Mouse (Mus musculus) liver, embryonic 16.5 days (tissue): ENCODE measurements around the gene Klf7. TPM values are rescaled to one million over a fixed set of nuclear protein-coding genes. Genes with fewer than 3 reads are reported as not detected.

Experiments
- ATAC-seq: fragments of 200-750 bp; cut with Nextera tagmentation; 2 replicates; pipeline ENCODE4 v1.8.0; 2017; ENCODE audit warnings: low read depth, mild to moderate bottlenecking, moderate number of reproducible peaks, moderate library complexity
- H3K27ac ChIP-seq: fragments of 300-500 bp; sonication (generic); 2 replicates; pipeline ENCODE4 v1.5.1; 2014; ENCODE audit warnings: mild to moderate bottlenecking, low read length
- H3K27me3 ChIP-seq: fragments of 300-500 bp; sonication (generic); 2 replicates; pipeline ENCODE4 v1.6.1; 2014; ENCODE audit warnings: low read depth, low read length, mixed read lengths; ENCODE audit not compliant: control insufficient read depth, insufficient read depth
- H3K36me3 ChIP-seq: fragments of 300-500 bp; sonication (generic); 2 replicates; pipeline ENCODE4 v1.6.1; 2014; ENCODE audit warnings: mild to moderate bottlenecking; ENCODE audit not compliant: control insufficient read depth, insufficient read depth
- H3K4me1 ChIP-seq: fragments of 300-500 bp; sonication (generic); 2 replicates; pipeline ENCODE4 v1.6.1; 2014; ENCODE audit warnings: low read depth, low read length, mixed read lengths; ENCODE audit not compliant: control insufficient read depth
- H3K4me2 ChIP-seq: fragments of 300-500 bp; sonication (generic); 2 replicates; pipeline ENCODE4 v1.6.1; 2014; ENCODE audit warnings: low read depth, low read length, mixed read lengths
- H3K4me3 ChIP-seq: fragments of 300-500 bp; sonication (generic); 2 replicates; pipeline ENCODE4 v1.5.1; 2014; ENCODE audit warnings: low read depth, mild to moderate bottlenecking, low read length
- H3K9ac ChIP-seq: fragments of 300-500 bp; sonication (generic); 2 replicates; pipeline ENCODE4 v1.6.1; 2014; ENCODE audit warnings: low read depth, low read length
- H3K9me3 ChIP-seq: fragments of 300-500 bp; sonication (generic); replicated peaks from 2 replicates; pipeline ENCODE4 v1.6.1; 2016; ENCODE audit warnings: low read length; ENCODE audit not compliant: control insufficient read depth
- WGBS: fragments of 180-500 bp; shearing (Covaris S2); extraction: QIAGEN DNeasy Blood & Tissue Kit; methylation state at CpG from one replicate; pipeline ENCODE4 v1.1.7; 2014; ENCODE audit not compliant: insufficient replicate concordance; 5-methylcytosine and 5-hydroxymethylcytosine counted together
- polyA plus RNA-seq: library from polyadenylated mRNA; unstranded; fragments of >200 nt; fragmentation: Nextera tagmentation; extraction: Ambion mirVana; gene quantifications from 2 replicates; pipeline ENCODE4 v1.2.1, GENCODE M21; 2015

Klf7 gene
- polyA plus RNA-seq, 1 experiment from 2014 or later: 7.8 TPM

DNA sequence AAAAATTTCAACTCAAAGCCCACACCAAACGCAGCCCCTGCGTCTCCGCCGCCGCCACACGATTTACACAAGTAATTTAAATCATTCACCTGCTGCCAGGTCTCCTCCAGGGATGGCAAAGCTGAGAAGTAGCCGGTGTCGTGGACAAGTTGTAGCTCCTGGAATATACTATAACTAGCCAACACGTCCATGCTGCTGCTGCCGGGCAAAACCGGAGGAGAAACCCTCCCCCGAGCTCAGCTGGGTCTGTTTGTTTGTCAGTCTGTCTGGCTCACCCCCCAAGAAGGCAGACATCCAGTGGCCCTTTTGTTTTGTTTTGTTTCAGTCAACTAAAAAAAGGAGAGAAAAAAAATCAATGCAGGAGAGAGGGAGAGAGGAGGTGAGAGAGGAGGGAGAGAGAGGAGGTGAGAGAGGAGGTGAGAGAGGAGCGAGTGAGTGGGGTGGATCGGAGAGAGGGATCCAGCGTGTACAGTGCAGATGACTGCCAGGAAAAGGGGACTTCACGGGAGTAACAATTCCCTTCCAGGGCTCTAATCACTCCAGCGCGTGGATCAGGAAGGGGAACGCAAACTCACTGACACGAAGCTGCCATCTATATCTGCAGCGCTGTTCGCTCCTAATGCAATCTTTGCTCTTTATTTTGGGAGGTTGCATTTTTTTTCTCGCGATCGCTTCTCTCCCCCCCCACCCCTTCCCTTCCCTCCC lies 1.1 kb downstream of the Klf7 start:
- Histone ChIP-seq H3K27me3 (peaks cover 8% of the 10 kb centered on the region), H3K36me3 (no peaks in the 10 kb centered on the region), H3K4me3 (peak overlapping the region; percentile 73), H3K4me2 (peak overlapping the region; percentile 75), H3K9me3 (no peaks in the 10 kb centered on the region), H3K9ac (peak overlapping the region; percentile 43), H3K4me1 (peaks cover 21% of the 10 kb centered on the region), H3K27ac (peak overlapping the region; percentile 76)
- peak; percentile 7 for ATAC-seq
- under 1% methylated on average over 25 of the region's 25 CpGs for WGBS

DNA sequence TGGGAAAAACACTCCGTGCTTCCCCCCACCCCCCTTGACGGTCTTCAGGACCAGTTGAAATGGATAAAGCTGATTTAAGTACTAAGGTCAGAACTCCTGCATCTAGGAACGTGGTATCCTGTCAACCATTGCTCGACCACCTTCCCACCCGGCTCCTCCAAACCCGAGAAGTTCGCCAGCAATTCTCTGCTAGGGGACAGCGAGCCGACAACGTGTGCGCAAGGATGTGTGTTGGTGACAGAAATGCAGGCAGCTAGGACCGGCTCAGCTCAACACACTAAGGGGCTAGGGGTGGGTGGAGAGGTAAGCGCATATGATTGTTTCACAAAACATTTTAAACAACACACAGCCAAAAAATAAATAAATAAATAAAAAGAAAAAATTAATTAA lies 1.7 kb downstream of the Klf7 start:
- Histone ChIP-seq H3K4me3 (peak overlapping the region; percentile 73), H3K4me1 (peaks cover 21% of the 10 kb centered on the region), H3K27ac (peak overlapping the region; percentile 76), H3K9ac (peak overlapping the region; percentile 43), H3K27me3 (peaks cover 8% of the 10 kb centered on the region), H3K36me3 (no peaks in the 10 kb centered on the region), H3K9me3 (no peaks in the 10 kb centered on the region), H3K4me2 (peak overlapping the region; percentile 75)
- WGBS: under 1% methylated on average over 13 of the region's 13 CpGs
- no peak for ATAC-seq

DNA sequence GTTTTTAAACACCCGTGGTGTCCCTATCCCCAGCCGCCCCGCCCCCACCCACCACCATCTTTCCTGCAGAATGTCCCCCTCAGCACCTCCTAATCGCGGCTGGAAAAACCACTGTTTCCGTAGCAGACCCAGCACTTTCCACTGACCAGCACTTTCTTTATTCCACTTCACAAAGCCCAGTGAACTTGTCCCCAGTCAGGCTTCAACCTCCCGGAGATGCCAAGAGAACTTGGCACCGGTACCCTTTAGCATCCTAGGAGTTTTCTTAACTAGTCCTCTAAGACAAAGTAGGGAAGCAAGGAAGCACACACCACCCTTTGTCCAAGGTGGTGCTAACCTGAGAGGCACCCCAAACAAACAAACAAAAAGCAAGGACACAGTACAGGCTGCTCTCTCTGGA lies 2.2 kb downstream of the Klf7 start:
- Histone ChIP-seq H3K4me2 (peak overlapping the region; percentile 75), H3K4me1 (peaks cover 21% of the 10 kb centered on the region), H3K27me3 (peaks cover 8% of the 10 kb centered on the region), H3K9ac (peak overlapping the region; percentile 43; the same call in 1 of the 2 replicates), H3K9me3 (no peaks in the 10 kb centered on the region), H3K4me3 (peak overlapping the region; percentile 73), H3K36me3 (no peaks in the 10 kb centered on the region), H3K27ac (peak overlapping the region; percentile 76; the same call in 1 of the 2 replicates)
- no peak for ATAC-seq
- WGBS: 4% methylated on average over 8 of the region's 8 CpGs

DNA sequence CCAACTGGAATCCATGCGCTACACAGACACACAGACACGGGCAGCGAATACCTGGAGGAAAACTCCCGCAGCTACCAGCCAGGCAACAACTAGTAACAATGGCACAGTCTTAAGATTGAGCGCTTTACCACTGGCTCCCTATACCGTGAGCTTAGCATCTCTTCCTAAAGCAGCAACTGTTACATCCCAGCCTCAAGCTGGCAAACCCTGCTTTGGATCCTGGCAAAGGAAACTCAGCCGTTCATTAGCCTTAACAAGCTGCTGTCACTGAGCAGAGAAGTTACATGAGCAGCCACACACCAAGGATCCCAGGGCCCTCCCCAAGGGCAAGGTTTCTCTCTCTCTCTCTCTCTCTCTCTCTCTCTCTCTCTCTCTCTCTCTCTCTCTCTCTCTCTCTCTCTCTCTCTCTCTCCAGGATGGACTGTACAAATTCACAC lies 2.7 kb downstream of the Klf7 start:
- no peak for ATAC-seq
- 28% methylated on average over 7 of the region's 7 CpGs for WGBS

DNA sequence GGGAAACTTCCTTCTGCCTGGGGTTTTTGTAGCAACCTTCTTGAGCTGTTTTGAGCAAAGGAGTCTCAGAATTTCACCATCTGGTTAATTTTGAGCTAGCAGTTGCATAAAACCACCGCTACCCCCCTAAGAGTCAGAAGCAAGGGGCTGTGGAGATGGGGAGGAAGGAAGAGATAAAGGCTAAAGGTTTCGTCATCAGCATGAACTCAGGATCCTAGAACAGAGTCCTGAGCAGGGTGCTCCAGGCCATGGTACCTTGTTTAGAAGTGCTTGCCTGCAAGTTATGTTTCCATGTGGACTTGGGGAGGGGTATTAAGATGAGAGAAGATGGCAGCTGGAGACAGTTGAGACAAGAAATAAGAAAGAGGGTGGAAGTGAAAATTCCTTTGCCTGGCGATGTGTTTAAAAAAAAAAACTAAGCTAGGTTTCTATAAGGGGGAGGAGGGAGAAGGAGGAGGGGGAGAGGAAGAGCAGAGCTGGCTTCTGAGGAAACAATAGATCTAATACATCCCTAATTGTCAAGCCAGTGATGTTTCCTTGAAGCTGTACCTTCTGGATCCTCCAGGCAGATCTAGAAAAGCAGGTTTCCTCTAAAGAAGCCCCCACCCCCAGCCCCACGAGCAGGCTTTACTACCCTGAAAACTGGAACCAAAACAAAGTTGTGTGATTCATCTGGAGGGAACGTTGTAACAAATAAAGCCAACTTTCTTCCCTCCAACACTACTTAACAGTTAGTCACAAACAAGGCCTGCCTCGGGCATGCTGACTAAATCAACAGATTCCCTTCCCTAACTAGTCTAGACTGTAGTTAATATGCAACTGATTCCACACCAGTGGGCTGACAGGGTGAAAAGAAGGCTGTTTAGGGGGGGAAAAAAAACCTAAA lies 3.6 kb downstream of the Klf7 start:
- H3K9me3 ChIP-seq: no peaks in the 10 kb centered on the region
- ATAC-seq: no peak
- H3K4me1 ChIP-seq: peaks cover 21% of the 10 kb centered on the region
- 12% methylated on average over 6 of the region's 6 CpGs for WGBS
- H3K27me3 ChIP-seq: peaks cover 8% of the 10 kb centered on the region
- H3K36me3 ChIP-seq: no peaks in the 10 kb centered on the region
- H3K4me2 ChIP-seq: peak overlapping the region; percentile 75
- no peak overlapping the region for H3K9ac ChIP-seq
- peak overlapping the region; percentile 79 for H3K27ac ChIP-seq
- peak overlapping the region; percentile 73 for H3K4me3 ChIP-seq

More for the DNA sequence above, 2.7 kb downstream of the Klf7 start:
- Histone ChIP-seq H3K4me2 (peak overlapping the region; percentile 75), H3K27ac (peak overlapping the region; percentile 79), H3K27me3 (peaks cover 8% of the 10 kb centered on the region), H3K4me3 (peak overlapping the region; percentile 73), H3K36me3 (no peaks in the 10 kb centered on the region), H3K9ac (peak overlapping the region; percentile 53), H3K4me1 (peaks cover 21% of the 10 kb centered on the region), H3K9me3 (no peaks in the 10 kb centered on the region)

DNA sequence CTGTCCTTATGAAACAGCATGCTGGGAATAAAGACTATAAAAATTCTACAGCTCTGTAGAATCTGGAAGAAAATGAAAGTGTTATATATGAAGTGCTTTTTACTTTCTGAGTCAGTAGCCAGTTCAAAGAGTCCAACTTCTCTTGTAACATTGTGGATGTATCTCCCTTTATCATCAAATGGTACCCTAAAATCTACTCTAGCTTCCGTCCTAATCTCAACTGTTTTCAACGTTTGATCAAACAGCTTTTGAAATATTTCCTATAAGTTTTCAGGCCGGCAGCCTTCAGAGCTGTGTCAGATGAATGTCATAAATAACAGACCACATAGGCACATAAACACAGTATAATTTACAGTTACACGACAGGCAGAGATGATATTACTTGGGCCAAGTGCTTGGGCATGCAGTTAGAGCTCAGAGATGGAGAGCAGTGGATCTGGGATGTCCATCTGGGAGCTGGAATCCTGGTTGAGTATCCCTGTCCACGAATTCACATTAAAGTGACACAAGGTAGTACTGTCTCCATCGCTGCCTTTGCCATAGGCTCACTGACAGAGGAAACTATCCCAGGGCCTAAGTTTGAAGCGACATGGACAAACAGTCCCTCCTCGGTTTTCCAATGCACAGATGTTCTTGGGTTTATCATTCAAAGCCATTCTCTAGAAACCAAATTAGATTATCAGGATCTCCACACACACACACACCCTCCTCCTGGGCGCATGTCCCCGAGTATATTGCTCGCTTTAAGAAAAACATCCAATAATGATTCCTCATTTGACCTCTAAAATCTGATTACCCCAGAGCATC lies 4.4 kb downstream of the Klf7 start:
- no peak overlapping the region for H3K27ac ChIP-seq
- H3K4me2 ChIP-seq: peak overlapping the region; percentile 75; the same call in 1 of the 2 replicates
- no peaks in the 10 kb centered on the region for H3K36me3 ChIP-seq
- ATAC-seq: no peak
- H3K9me3 ChIP-seq: no peaks in the 10 kb centered on the region
- peaks cover 8% of the 10 kb centered on the region for H3K27me3 ChIP-seq
- 36% methylated on average over 11 of the region's 11 CpGs for WGBS
- H3K4me1 ChIP-seq: peaks cover 21% of the 10 kb centered on the region
- H3K9ac ChIP-seq: no peak overlapping the region
- H3K4me3 ChIP-seq: 0 out of 2 replicates have a peak overlapping the region, but pooled peaks have one; percentile 7

DNA sequence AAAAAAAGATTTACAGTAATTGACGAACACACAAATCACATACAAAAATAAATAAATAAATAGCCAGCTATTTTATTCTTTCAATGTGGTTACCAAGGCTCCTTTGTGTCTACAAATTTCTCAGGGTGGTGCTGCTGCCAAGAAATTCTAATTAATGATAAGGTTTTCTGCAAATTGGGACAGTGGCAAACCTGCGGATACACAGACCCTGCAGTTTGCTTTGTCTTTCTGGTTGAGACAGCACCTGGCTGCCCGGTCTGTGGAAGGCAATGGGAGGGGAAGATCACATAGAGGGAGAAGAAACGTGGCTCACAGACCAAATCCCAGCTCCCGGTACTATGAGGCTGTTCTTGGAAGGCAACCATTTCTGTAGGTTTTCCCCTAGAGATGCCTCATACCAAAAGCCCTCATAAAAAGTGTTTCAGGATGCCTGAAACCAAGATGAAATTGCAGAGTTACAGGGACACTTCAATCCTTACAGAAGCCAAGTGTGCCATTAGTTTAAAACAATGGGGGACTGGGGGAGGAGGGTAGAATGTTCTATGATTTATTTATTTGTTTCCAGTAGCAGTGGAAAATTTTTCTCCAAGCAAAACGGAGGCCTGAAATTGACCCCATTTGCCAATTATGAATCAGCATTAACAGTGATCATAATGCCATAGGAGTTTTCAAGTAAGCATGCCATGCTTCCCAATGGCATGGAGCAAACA lies 5.2 kb downstream of the Klf7 start:
- Histone ChIP-seq H3K4me1 (peaks cover 19% of the 10 kb centered on the region), H3K36me3 (no peaks in the 10 kb centered on the region), H3K27me3 (peaks cover 8% of the 10 kb centered on the region), H3K4me2 (no peak overlapping the region), H3K9me3 (no peaks in the 10 kb centered on the region), H3K4me3 (no peak overlapping the region), H3K27ac (no peak overlapping the region), H3K9ac (no peak overlapping the region)
- ATAC-seq: no peak
- 73% methylated on average over 6 of the region's 6 CpGs for WGBS

DNA sequence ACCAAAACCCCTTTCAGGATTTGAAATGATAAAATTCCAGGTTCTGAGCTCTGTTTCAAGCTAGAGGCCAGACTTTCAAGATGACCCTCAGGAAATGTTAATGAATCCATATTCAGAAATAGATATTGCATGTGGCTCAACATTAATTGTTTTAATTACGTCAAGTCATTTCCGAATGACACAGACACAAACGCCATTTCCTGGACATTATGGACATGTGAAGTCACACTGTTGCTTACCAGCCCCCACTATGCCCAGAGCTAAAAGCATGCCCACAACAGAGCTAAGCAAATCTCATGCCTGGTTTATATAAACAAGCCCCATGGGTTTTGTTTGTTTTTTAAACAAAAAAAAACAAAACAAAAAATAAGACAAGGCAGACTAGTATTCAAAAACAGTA lies 7.5 kb downstream of the Klf7 start:
- no peak overlapping the region for H3K27ac ChIP-seq
- H3K27me3 ChIP-seq: peaks cover 2% of the 10 kb centered on the region; the same call in 1 of the 2 replicates
- 69% methylated on average over 3 of the region's 3 CpGs for WGBS
- no peak for ATAC-seq
- H3K36me3 ChIP-seq: no peaks in the 10 kb centered on the region
- no peak overlapping the region for H3K9ac ChIP-seq
- no peak overlapping the region for H3K4me3 ChIP-seq
- no peaks in the 10 kb centered on the region for H3K9me3 ChIP-seq
- H3K4me2 ChIP-seq: no peak overlapping the region
- peaks cover 19% of the 10 kb centered on the region for H3K4me1 ChIP-seq
